Mouse (Mus musculus) cerebellum, adult 2 months (tissue): Measurements from ENCODE around the gene Efcab6.

ENCODE experiments used
- CTCF ChIP-seq: fragments of 200-500 bp; IDR thresholded peaks from 2 replicates; pipeline ENCODE4 v1.5.1; 2011; ENCODE audit warnings: low read depth, mild to moderate bottlenecking, control low read depth, low read length, moderate library complexity, borderline replicate concordance; ENCODE audit not compliant: insufficient read depth
- POLR2A ChIP-seq: fragments of 200-500 bp; IDR thresholded peaks from 2 replicates; pipeline ENCODE4 v1.6.1; 2011; ENCODE audit warnings: low read length, control low read depth, borderline replicate concordance; ENCODE audit not compliant: insufficient read depth

- TF ChIP-seq CTCF (no peak), POLR2A (no peak)
These were observed 75.9 kb downstream of the Efcab6 start for GRCm38 (mm10) chr15:83989241-83989640.
